Mouse (Mus musculus): ENCODE results near the gene Nags. TPM values are rescaled to one million over a fixed set of nuclear protein-coding genes. Genes with fewer than 3 reads are reported as not detected.

The Nags gene
- polyA plus RNA-seq, 1 experiment = not detected

- no peak for TF ChIP-seq GATA1 (IDR thresholded peaks at IDR 0.05; ENCODE audit: low read length)
These were observed 43.7 kb downstream of the Nags start for GRCm38 (mm10) chr11:102188980-102189379.

DNA sequence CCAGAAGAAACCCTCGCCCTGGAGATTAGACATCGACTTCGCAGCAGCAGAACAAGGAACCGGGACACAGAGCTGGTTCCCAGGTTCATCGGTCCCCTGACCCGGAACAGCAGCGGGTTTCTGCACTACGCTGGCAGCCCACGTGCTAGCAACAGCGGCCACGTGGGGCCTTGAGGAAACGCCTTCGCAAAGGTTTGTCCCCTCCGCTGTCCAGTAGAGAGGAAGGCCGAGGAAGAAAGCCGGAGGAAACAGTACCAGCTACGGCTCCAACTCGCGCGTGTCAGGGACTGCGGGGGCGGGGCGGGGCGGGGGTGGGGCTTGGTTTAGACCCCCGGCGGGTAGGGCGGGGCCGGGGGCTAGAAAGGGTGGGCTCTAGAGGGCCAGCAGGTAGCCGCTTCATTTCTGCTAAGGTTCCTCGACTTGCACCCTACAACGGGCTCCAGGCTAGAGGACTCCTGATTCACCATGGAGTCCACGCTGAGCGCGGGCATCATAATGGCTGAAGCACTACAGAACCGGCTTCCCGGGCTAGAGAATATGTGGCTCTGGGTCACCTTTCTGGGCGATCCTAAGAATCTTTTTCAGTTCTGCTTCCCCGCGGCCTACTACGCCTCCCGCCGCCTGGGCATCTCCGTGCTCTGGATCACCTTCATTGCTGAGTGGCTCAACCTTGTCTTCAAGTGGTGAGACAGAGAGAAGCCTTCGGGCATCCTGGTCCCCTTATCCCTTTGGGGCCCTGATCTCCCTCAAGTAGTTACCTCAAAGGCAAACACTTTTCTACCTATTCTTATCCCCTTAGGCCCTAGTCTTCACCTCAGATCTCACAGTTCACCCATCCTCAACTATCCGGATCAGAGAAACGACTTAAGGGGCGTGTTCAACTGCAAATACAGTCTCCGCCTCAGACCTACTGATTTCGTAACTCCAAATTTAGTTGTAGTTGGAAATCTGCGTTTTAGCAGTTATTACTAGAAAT is 44.4 kb downstream of the Nags start, which contains the start of gene G6pc3:
TSS of gene G6pc3 (plus strand) at position 160 of the 976 bp plus-strand sequence.
- TF ChIP-seq GATA1 (IDR thresholded peaks at IDR 0.05; ENCODE audit: low read length) = no peak

- no peak for TF ChIP-seq GATA1 (IDR thresholded peaks at IDR 0.05; ENCODE audit: low read length)
These were observed 45.5 kb downstream of the Nags start for GRCm38 (mm10) chr11:102190848-102191247.

DNA sequence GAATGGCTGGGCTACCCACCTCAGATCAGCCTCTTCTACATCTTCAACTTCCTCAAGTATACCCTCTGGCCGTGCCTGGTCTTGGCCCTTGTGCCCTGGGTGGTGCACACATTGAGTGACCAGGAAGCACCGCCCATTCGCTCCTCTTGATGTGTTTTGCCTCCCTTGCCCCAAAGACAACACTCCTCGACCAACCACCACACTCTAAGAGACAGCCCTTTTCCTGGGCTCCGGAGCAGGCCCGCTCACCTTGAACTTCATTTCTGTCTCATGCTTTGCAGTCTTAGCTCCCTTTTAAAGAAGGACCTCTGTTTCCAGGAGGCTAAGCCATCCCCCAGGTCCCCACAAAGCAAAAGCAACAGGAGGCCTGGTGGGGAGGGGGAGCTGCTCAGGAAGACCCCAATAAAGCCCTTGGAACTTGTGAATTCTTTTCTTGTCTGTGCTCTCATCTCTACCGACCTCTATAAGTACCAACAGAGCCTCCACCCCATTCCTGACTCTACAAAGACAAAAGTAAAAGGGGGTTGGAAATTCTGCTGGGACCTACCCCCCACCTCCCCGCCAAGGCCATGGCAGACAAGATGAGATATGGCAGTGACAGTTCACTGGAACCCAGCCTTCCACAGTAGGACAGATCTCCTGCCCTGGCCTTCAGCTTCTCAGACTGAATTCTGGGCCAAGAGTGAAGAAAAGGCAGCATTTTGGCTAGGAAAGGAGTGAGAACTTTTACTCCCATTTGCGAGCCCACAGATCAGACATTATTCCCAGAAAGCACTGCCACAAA is 48.5 kb downstream of the Nags start:
- no peak for TF ChIP-seq GATA1 (IDR thresholded peaks at IDR 0.05; ENCODE audit: low read length)

GRCm38 (mm10) chr11:102196018-102196797 is 50.9 kb downstream of the Nags start:
- TF ChIP-seq GATA1 (IDR thresholded peaks at IDR 0.05; ENCODE audit: low read length) = no peak

DNA sequence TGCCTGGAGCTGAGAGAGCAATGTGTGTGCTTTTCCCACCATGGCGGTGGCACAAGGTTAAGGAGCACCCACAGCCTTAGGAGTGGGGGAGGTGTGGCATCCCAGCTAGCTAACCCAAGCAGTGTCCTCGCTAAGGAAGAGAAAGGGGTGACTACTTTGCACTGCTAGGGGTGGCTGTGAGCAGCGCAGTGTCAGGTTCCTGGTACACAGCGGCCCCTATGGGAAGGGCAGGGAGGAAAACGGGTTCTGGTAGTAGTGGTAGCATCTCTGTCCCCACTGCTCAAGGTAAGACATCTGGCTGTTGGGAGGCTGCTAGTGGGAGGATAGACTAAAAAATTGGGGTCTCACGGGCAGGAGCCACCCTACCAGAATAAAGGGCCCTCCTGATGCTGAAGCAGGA is 52.9 kb downstream of the Nags start:
- TF ChIP-seq GATA1 (IDR thresholded peaks at IDR 0.05; ENCODE audit: low read length) = no peak

Other genes with a start within 250 kb of the Nags start
- gene Sost, start 178.5 kb upstream of the Nags start, polyA plus RNA-seq (2012) = not detected in 2 replicates
- not detected in 2 replicates for gene Cfap97d1, start 161.2 kb upstream of the Nags start, polyA plus RNA-seq (2012)
- gene Dusp3, start 158.5 kb upstream of the Nags start, polyA plus RNA-seq (2012) = not detected in 2 replicates
- gene Mpp3, start 117.1 kb upstream of the Nags start, polyA plus RNA-seq (2012) = not detected in 2 replicates
- not detected in 2 replicates for gene Cd300lg, start 104.0 kb upstream of the Nags start, polyA plus RNA-seq (2012)
- 17.3 and 17.7 TPM in 2 replicates for gene Mpp2, start 57.0 kb upstream of the Nags start, polyA plus RNA-seq (2012)
- not detected in 2 replicates for gene Ppy, start 44.2 kb upstream of the Nags start, polyA plus RNA-seq (2012)
- not detected in 2 replicates for gene Pyy, start 37.7 kb upstream of the Nags start, polyA plus RNA-seq (2012)
- 13.0 and 14.8 TPM in 2 replicates for gene Tmem101, start 10.9 kb downstream of the Nags start, polyA plus RNA-seq (2012)
- gene Lsm12, start 39.8 kb downstream of the Nags start, polyA plus RNA-seq (2012) = 106 and 164 TPM in 2 replicates
- 21.2 and 21.5 TPM in 2 replicates for gene G6pc3, start 44.1 kb downstream of the Nags start, polyA plus RNA-seq (2012)
- gene Hdac5, start 84.7 kb downstream of the Nags start, polyA plus RNA-seq (2012) = 34.9 and 38.8 TPM in 2 replicates
- gene BC030867, start 103.4 kb downstream of the Nags start, polyA plus RNA-seq (2012) = 4.7 and 11.3 TPM in 2 replicates
- not detected in 2 replicates for gene Asb16, start 123.2 kb downstream of the Nags start, polyA plus RNA-seq (2012)
- gene Tmub2, start 139.4 kb downstream of the Nags start, polyA plus RNA-seq (2012) = 35.4 and 44.5 TPM in 2 replicates
- gene Atxn7l3, start 151.1 kb downstream of the Nags start, polyA plus RNA-seq (2012) = 67.5 and 84.9 TPM in 2 replicates
- gene Ubtf, start 174.2 kb downstream of the Nags start, polyA plus RNA-seq (2012) = 180 and 263 TPM in 2 replicates
- gene Slc4a1, start 220.7 kb downstream of the Nags start, polyA plus RNA-seq (2012) = 7.0 and 10.8 TPM in 2 replicates
- not detected in 2 replicates for gene Rundc3a, start 247.9 kb downstream of the Nags start, polyA plus RNA-seq (2012)

Data from G1E-ER4 (cell line).